Mouse (Mus musculus) CD4-positive, CD25-positive, alpha-beta regulatory T cell, adult 4 months (primary cell): Measurements from ENCODE around the gene Prkd2. TPM values are rescaled to one million over a fixed set of nuclear protein-coding genes. Genes with fewer than 3 reads are reported as not detected.
A peak's percentile ranks its signal among the peaks of the same experiment; 100 is the strongest.

ENCODE experiments used
- ATAC-seq: one replicate; pipeline ENCODE4 v1.8.0; 2017
- polyA plus RNA-seq, 2 experiments: library from polyadenylated mRNA; unstranded; fragments of 100-300 nt; shearing (Covaris generic); gene quantifications; one replicate each; pipeline ENCODE4 v1.2.1; 2017

Prkd2 gene
- polyA plus RNA-seq: 10 to 100 TPM; 57.3 to 60.0 TPM

- ATAC-seq: peak; percentile 44
Measured at GRCm38 (mm10) chr7:16842645-16843063, at the start of gene Prkd2. TSS of gene Prkd2 (plus strand) at chr7:16842902.

- ATAC-seq: no peak
Measured at GRCm38 (mm10) chr7:16793010-16793725, 49.5 kb upstream of the Prkd2 start.

GRCm38 (mm10) chr7:16794886-16795285, 47.8 kb upstream of the Prkd2 start:
- ATAC-seq: no peak

- ATAC-seq: peak; percentile 64
Measured at GRCm38 (mm10) chr7:16804409-16805028, 38.2 kb upstream of the Prkd2 start.

GRCm38 (mm10) chr7:16807936-16808335, 34.8 kb upstream of the Prkd2 start:
- no peak for ATAC-seq

- ATAC-seq: no peak
Measured at GRCm38 (mm10) chr7:16808647-16809046, 34.1 kb upstream of the Prkd2 start.

GRCm38 (mm10) chr7:16809739-16810138, 33.0 kb upstream of the Prkd2 start:
- ATAC-seq: peak; percentile 63

- no peak for ATAC-seq
Measured at GRCm38 (mm10) chr7:16810399-16810919, 32.2 kb upstream of the Prkd2 start.

- ATAC-seq: no peak
Measured at GRCm38 (mm10) chr7:16810920-16811648, 31.6 kb upstream of the Prkd2 start.

- no peak for ATAC-seq
Measured at GRCm38 (mm10) chr7:16811649-16812070, 31.0 kb upstream of the Prkd2 start.

GRCm38 (mm10) chr7:16812505-16812904, 30.2 kb upstream of the Prkd2 start:
- no peak for ATAC-seq

- no peak for ATAC-seq
Measured at GRCm38 (mm10) chr7:16815351-16815941, 27.3 kb upstream of the Prkd2 start, which contains the start of gene Strn4. TSS of gene Strn4 (plus strand) at chr7:16815889.

GRCm38 (mm10) chr7:16816078-16816474, 26.6 kb upstream of the Prkd2 start:
- ATAC-seq: peak; percentile 82

GRCm38 (mm10) chr7:16816475-16817122, 26.1 kb upstream of the Prkd2 start, which contains the start of gene Fkrp:
TSS of gene Fkrp (minus strand) at chr7:16816732.
- ATAC-seq: peak; percentile 53

- ATAC-seq: no peak
Measured at GRCm38 (mm10) chr7:16817693-16818092, 25.0 kb upstream of the Prkd2 start.

GRCm38 (mm10) chr7:16819794-16820193, 22.9 kb upstream of the Prkd2 start:
- no peak for ATAC-seq

GRCm38 (mm10) chr7:16820271-16820763, 22.4 kb upstream of the Prkd2 start:
- no peak for ATAC-seq

- ATAC-seq: no peak
Measured at GRCm38 (mm10) chr7:16821091-16821490, 21.6 kb upstream of the Prkd2 start.

- no peak for ATAC-seq
Measured at GRCm38 (mm10) chr7:16821669-16822101, 21.0 kb upstream of the Prkd2 start.

- no peak for ATAC-seq
Measured at GRCm38 (mm10) chr7:16823734-16824133, 19.0 kb upstream of the Prkd2 start.

GRCm38 (mm10) chr7:16825785-16826184, 16.9 kb upstream of the Prkd2 start:
- peak; percentile 95 for ATAC-seq

- ATAC-seq: no peak
Measured at GRCm38 (mm10) chr7:16826571-16826970, 16.1 kb upstream of the Prkd2 start.
